Mouse (Mus musculus): ENCODE data around the gene Mad1l1. TPM values are rescaled to one million over a fixed set of nuclear protein-coding genes. Genes with fewer than 3 reads are reported as not detected.
A peak's percentile ranks its signal among the peaks of the same experiment; 100 is the strongest.

Mad1l1 gene
- polyA plus RNA-seq, 1 experiment from 2014 or later, result 27.2 TPM

DNA sequence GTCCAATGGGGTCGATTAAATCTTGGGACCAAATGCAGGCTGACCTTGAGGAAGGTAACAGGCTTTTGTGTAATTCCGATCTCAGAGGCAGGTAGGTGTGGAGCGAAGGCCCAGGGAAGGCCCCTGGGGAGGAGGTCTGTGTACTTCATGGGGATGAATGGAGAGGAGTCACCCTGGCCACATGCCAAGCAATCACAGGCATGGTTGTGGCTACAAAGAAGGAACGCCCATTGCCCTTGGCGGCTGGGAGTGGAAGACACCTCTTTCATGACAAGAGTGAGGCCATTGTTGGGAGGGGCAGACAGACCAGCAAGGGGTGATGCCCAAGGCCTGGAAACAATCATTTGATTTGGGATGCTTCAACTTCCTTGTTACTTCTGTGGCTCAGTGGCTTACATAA, 252.8 kb downstream of the Mad1l1 start:
- Histone ChIP-seq H3K9ac (replicated peaks; ENCODE audit: low read depth, low read length) (no peak overlapping the region), H3K4me1 (ENCODE audit: control insufficient read depth, insufficient read depth, low read length) (peaks cover 5% of the 10 kb centered on the region), H3K27ac (ENCODE audit: low read depth, low read length) (no peak overlapping the region), H3K9me3 (ENCODE audit: control insufficient read depth, low read length) (no peaks in the 10 kb centered on the region), H3K27me3 (ENCODE audit: control insufficient read depth, insufficient read depth, low read length) (no peaks in the 10 kb centered on the region), H3K4me2 (ENCODE audit: low read depth, low read length) (no peak overlapping the region), H3K36me3 (ENCODE audit: control insufficient read depth, insufficient read depth, low read length) (peaks cover 3% of the 10 kb centered on the region; the same call in 1 of the 2 replicates), H3K4me3 (ENCODE audit: low read depth, low read length) (no peak overlapping the region)
- 61% methylated on average over 5 of the region's 5 CpGs for WGBS
- no peak for ATAC-seq (ENCODE audit: low read depth)

DNA sequence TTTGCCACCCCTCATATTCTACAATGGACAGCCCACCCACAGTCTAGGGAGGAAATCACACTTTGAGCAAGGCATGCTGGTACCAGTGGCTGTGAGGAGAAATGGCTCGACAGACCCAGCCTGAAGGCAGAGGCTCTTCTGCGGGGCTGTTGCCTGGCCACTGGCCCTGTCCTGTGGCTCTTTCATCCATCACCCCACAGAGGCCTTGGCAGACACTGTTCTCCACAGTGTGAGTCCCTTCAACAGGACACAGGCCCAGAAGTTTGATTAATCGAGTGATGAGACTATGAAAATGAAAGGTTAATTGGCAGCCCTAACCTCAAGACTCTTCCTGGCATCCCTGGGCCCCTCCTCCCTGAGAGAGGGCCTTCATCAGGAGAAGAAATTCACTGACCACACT, 253.3 kb downstream of the Mad1l1 start:
- H3K4me1 ChIP-seq (ENCODE audit: control insufficient read depth, insufficient read depth, low read length), result peaks cover under 1% of the 10 kb centered on the region; the same call in 1 of the 2 replicates
- H3K36me3 ChIP-seq (ENCODE audit: control insufficient read depth, insufficient read depth, low read length), result peaks cover 3% of the 10 kb centered on the region; the same call in 1 of the 2 replicates
- no peak overlapping the region for H3K27ac ChIP-seq (ENCODE audit: low read depth, low read length)
- 56% methylated on average over 3 of the region's 3 CpGs for WGBS
- no peak overlapping the region for H3K4me3 ChIP-seq (ENCODE audit: low read depth, low read length)
- no peak overlapping the region for H3K9ac ChIP-seq (replicated peaks; ENCODE audit: low read depth, low read length)
- H3K27me3 ChIP-seq (ENCODE audit: control insufficient read depth, insufficient read depth, low read length), result no peaks in the 10 kb centered on the region
- no peak for ATAC-seq (ENCODE audit: low read depth)
- no peak overlapping the region for H3K4me2 ChIP-seq (ENCODE audit: low read depth, low read length)
- no peaks in the 10 kb centered on the region for H3K9me3 ChIP-seq (ENCODE audit: control insufficient read depth, low read length)

DNA sequence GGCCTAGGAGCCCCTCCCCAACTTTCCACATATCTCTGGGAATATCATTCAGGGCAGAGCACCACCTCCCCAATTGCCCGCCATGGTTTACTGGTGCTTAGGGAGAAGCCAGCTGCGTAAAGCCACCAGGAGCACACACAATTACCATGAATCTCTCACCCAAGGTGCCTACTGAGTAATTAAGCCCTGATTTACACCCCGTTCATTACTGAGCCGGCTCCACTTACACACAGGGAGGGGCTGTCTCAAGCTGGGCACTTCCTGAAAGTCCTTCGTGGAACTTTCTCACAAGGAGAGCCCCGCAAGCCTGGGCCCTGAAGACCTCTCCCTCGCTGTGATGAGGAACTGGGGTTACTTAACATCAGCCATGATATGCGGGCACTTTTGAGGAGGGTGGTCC, 254.6 kb downstream of the Mad1l1 start:
- H3K4me3 ChIP-seq (ENCODE audit: low read depth, low read length), result no peak overlapping the region
- no peaks in the 10 kb centered on the region for H3K4me1 ChIP-seq (ENCODE audit: control insufficient read depth, insufficient read depth, low read length)
- ATAC-seq (ENCODE audit: low read depth), result peak; percentile 29; the same call in 1 of the 2 replicates
- H3K27ac ChIP-seq (ENCODE audit: low read depth, low read length), result no peak overlapping the region
- peaks cover 3% of the 10 kb centered on the region; the same call in 1 of the 2 replicates for H3K36me3 ChIP-seq (ENCODE audit: control insufficient read depth, insufficient read depth, low read length)
- H3K9me3 ChIP-seq (ENCODE audit: control insufficient read depth, low read length), result no peaks in the 10 kb centered on the region
- H3K9ac ChIP-seq (replicated peaks; ENCODE audit: low read depth, low read length), result no peak overlapping the region
- no peaks in the 10 kb centered on the region for H3K27me3 ChIP-seq (ENCODE audit: control insufficient read depth, insufficient read depth, low read length)
- H3K4me2 ChIP-seq (ENCODE audit: low read depth, low read length), result no peak overlapping the region
- WGBS, result 29% methylated on average over 8 of the region's 8 CpGs

DNA sequence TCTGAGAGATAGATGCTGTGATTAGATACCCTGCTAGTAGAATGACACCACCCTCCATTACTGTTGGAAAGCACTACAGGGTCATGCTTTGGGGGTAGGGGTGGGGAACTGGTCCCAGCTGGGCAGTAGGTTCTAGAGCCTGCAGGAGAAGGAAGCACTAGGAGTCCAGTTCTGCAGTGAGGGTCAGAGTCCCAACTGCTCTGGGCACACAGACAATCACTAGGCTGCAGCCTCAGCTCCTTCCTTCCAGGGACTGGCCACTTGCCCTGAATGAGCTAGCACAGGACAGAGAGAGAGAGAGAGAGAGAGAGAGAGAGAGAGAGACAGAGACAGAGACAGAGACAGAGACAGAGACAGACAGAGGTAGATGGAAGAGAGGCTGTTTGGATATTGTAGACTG, 255.1 kb downstream of the Mad1l1 start:
- Histone ChIP-seq H3K36me3 (ENCODE audit: control insufficient read depth, insufficient read depth, low read length) (peaks cover 3% of the 10 kb centered on the region; the same call in 1 of the 2 replicates), H3K4me2 (ENCODE audit: low read depth, low read length) (no peak overlapping the region), H3K4me3 (ENCODE audit: low read depth, low read length) (no peak overlapping the region), H3K27me3 (ENCODE audit: control insufficient read depth, insufficient read depth, low read length) (no peaks in the 10 kb centered on the region), H3K27ac (ENCODE audit: low read depth, low read length) (no peak overlapping the region), H3K9ac (replicated peaks; ENCODE audit: low read depth, low read length) (no peak overlapping the region), H3K9me3 (ENCODE audit: control insufficient read depth, low read length) (no peaks in the 10 kb centered on the region), H3K4me1 (ENCODE audit: control insufficient read depth, insufficient read depth, low read length) (no peaks in the 10 kb centered on the region)
- ATAC-seq (ENCODE audit: low read depth), result no peak

DNA sequence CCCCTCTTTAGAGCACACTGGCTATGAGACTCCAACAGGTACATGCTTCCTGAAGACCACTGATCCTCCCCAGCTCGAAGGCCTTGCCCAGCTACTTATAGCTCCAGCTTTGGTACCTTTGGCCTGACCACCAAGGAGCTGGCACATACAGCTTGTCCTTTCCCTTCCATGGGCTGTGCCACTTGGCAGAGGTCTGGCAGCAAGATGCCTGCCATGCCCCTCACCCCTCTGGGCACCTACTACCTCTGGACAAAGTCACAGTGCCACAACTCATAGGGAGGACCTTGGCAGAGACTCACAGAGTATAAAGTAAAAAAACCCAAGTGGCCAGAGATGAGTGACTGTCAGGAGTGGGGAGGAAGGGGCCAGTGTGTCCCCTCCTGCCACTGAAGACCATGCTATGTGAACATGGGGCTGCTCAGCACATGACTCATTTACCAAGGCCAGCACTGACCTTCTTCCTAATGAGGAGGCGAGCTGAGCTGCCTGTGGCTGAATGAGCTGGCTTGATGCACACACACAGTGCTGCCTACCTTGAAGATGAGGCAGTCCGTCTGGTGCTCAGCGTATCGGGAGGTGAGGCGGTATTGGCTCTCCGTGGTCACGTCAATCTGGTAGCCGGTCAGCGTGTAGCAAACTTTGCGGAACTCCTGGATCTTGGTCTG, 255.9 kb downstream of the Mad1l1 start:
- H3K9me3 ChIP-seq (ENCODE audit: control insufficient read depth, low read length), result no peaks in the 10 kb centered on the region
- no peak for ATAC-seq (ENCODE audit: low read depth)
- H3K27me3 ChIP-seq (ENCODE audit: control insufficient read depth, insufficient read depth, low read length), result no peaks in the 10 kb centered on the region

DNA sequence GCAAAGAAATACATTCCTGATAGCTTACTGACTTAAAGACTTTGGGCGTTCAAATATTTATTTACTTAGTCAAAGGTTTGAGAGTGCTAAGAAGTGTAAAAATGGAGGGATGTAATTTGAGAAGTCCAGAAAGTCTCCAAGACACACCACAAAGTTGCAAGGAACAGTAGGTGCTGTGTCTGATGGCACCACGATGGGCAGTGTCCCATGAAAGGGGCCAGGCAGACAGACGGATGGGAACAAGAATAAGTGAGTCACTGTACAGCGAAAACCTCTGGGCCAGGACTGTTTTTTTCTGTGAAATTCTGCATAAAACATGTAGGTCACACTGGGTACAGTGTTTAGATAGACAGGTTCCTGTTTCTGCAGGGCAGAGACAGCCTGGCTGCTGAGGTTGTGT, 256.8 kb downstream of the Mad1l1 start:
- H3K36me3 ChIP-seq (ENCODE audit: control insufficient read depth, insufficient read depth, low read length), result peaks cover 3% of the 10 kb centered on the region; the same call in 1 of the 2 replicates
- H3K9ac ChIP-seq (replicated peaks; ENCODE audit: low read depth, low read length), result no peak overlapping the region
- 88% methylated on average over 4 of the region's 4 CpGs for WGBS
- no peaks in the 10 kb centered on the region for H3K9me3 ChIP-seq (ENCODE audit: control insufficient read depth, low read length)
- no peak overlapping the region for H3K4me2 ChIP-seq (ENCODE audit: low read depth, low read length)
- H3K4me3 ChIP-seq (ENCODE audit: low read depth, low read length), result no peak overlapping the region
- no peak overlapping the region for H3K27ac ChIP-seq (ENCODE audit: low read depth, low read length)
- no peaks in the 10 kb centered on the region for H3K4me1 ChIP-seq (ENCODE audit: control insufficient read depth, insufficient read depth, low read length)
- H3K27me3 ChIP-seq (ENCODE audit: control insufficient read depth, insufficient read depth, low read length), result no peaks in the 10 kb centered on the region
- no peak for ATAC-seq (ENCODE audit: low read depth)

More for the DNA sequence above, 255.9 kb downstream of the Mad1l1 start:
- no peak overlapping the region for H3K9ac ChIP-seq (replicated peaks; ENCODE audit: low read depth, low read length)
- H3K4me2 ChIP-seq (ENCODE audit: low read depth, low read length), result no peak overlapping the region
- peaks cover 3% of the 10 kb centered on the region; the same call in 1 of the 2 replicates for H3K36me3 ChIP-seq (ENCODE audit: control insufficient read depth, insufficient read depth, low read length)
- H3K4me1 ChIP-seq (ENCODE audit: control insufficient read depth, insufficient read depth, low read length), result no peaks in the 10 kb centered on the region
- H3K27ac ChIP-seq (ENCODE audit: low read depth, low read length), result no peak overlapping the region
- 96% methylated on average over 11 of the region's 11 CpGs for WGBS
- no peak overlapping the region for H3K4me3 ChIP-seq (ENCODE audit: low read depth, low read length)

DNA sequence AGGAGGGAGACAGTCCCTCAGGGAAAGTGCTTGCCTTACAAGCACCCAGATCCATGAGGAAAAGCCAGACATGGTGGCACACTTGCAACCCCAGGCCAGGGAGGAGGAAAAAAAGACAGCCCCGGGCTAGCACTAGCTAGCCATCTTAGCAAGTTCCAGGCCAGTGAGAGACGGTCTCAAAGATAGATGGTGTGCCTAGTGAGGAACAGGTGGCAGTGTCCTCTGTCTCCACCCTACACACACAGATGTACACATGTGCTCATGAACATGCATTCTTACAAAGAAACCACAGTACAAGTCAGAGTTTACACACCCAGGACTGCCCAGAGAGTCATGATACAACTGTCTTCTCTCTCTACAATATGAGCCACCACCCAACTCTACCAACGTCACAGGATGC, 258.5 kb downstream of the Mad1l1 start:
- Histone ChIP-seq H3K4me2 (ENCODE audit: low read depth, low read length) (no peak overlapping the region), H3K4me1 (ENCODE audit: control insufficient read depth, insufficient read depth, low read length) (no peaks in the 10 kb centered on the region), H3K9me3 (ENCODE audit: control insufficient read depth, low read length) (no peaks in the 10 kb centered on the region), H3K36me3 (ENCODE audit: control insufficient read depth, insufficient read depth, low read length) (peaks cover 3% of the 10 kb centered on the region; the same call in 1 of the 2 replicates), H3K27me3 (ENCODE audit: control insufficient read depth, insufficient read depth, low read length) (no peaks in the 10 kb centered on the region), H3K4me3 (ENCODE audit: low read depth, low read length) (no peak overlapping the region), H3K27ac (ENCODE audit: low read depth, low read length) (no peak overlapping the region), H3K9ac (replicated peaks; ENCODE audit: low read depth, low read length) (no peak overlapping the region)
- WGBS, result 92% methylated on average over 3 of the region's 3 CpGs
- ATAC-seq (ENCODE audit: low read depth), result no peak

DNA sequence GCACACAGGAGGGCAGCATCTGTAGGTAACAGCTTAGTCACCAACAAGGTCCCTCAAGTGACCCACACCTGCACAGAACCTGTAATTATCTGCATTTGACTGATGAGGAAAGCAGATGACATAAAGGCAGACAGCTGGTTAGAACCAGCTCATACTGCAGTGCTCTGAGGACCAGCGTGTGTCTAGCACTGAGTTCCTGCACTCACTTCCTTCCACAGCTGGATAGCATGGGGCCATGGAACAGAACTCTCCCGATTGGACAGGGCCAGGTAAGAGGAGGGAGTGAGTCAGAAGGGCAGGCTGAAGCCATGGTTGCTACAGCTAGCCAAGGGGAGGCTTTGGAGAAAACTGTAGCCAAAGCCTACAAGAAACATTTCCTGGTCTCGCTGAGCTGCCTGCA, 259.0 kb downstream of the Mad1l1 start:
- WGBS, result 73% methylated on average over 3 of the region's 3 CpGs

DNA sequence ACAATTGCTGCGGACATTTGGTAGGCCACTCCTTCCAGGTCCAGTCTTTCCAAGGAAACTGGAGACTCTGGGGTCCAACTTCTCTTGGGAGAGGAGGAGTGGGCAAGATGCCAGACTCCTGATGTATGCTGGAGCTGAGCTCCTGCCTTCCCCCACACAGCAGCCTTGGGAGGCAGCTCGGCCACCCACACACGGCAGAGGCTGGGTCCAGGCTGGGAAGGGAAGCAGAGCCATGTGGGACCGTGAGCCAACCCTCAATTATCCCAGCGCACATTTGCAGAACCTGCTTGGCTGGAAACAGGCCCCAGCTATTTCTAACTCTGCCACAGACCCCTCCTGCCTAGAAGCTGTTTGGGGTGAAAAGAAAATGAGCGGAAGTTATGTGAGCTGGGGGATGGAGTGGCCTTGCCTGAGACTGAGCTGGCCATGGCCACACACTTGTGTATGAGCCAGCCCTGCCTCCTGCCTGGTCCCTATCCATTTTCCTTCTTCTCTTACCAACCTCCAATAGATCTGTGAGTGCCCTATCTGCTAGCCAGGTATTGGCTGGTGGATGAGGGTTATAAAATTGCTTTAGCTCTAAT, 260.0 kb downstream of the Mad1l1 start:
- peaks cover 3% of the 10 kb centered on the region; the same call in 1 of the 2 replicates for H3K36me3 ChIP-seq (ENCODE audit: control insufficient read depth, insufficient read depth, low read length)
- H3K9me3 ChIP-seq (ENCODE audit: control insufficient read depth, low read length), result no peaks in the 10 kb centered on the region
- ATAC-seq (ENCODE audit: low read depth), result peak; percentile 41; the same call in 1 of the 2 replicates
- no peak overlapping the region for H3K9ac ChIP-seq (replicated peaks; ENCODE audit: low read depth, low read length)
- H3K4me3 ChIP-seq (ENCODE audit: low read depth, low read length), result no peak overlapping the region
- no peak overlapping the region for H3K27ac ChIP-seq (ENCODE audit: low read depth, low read length)
- no peak overlapping the region for H3K4me2 ChIP-seq (ENCODE audit: low read depth, low read length)
- H3K4me1 ChIP-seq (ENCODE audit: control insufficient read depth, insufficient read depth, low read length), result no peaks in the 10 kb centered on the region
- 49% methylated on average over 6 of the region's 6 CpGs for WGBS
- no peaks in the 10 kb centered on the region for H3K27me3 ChIP-seq (ENCODE audit: control insufficient read depth, insufficient read depth, low read length)

More for the DNA sequence above, 259.0 kb downstream of the Mad1l1 start:
- Histone ChIP-seq H3K36me3 (ENCODE audit: control insufficient read depth, insufficient read depth, low read length) (peaks cover 3% of the 10 kb centered on the region; the same call in 1 of the 2 replicates), H3K4me1 (ENCODE audit: control insufficient read depth, insufficient read depth, low read length) (no peaks in the 10 kb centered on the region), H3K9ac (replicated peaks; ENCODE audit: low read depth, low read length) (no peak overlapping the region), H3K9me3 (ENCODE audit: control insufficient read depth, low read length) (no peaks in the 10 kb centered on the region), H3K4me3 (ENCODE audit: low read depth, low read length) (no peak overlapping the region), H3K4me2 (ENCODE audit: low read depth, low read length) (no peak overlapping the region), H3K27ac (ENCODE audit: low read depth, low read length) (no peak overlapping the region), H3K27me3 (ENCODE audit: control insufficient read depth, insufficient read depth, low read length) (no peaks in the 10 kb centered on the region)
- no peak for ATAC-seq (ENCODE audit: low read depth)

Measured in neural tube, embryonic 14.5 days (tissue).